Mouse (Mus musculus): Measurements from ENCODE around the gene Nr6a1. TPM values are rescaled to one million over a fixed set of nuclear protein-coding genes. Genes with fewer than 3 reads are reported as not detected.

The Nr6a1 gene
- total and polyA plus RNA-seq, 3 experiments, result 5.6 to 6.1 (median 5.8) TPM

- Histone ChIP-seq H3K9ac (ENCODE audit: insufficient read depth, low read depth) (peak overlapping the region; percentile 22), H3K27me3 (replicated peaks) (peaks cover 7% of the 10 kb centered on the region), H3K4me1 (ENCODE audit: control insufficient read depth in 1 of 2, insufficient read depth in 2 of 2) (peaks cover 0 to 17% of the 10 kb centered on the region in 2 experiments; a peak in 2 of 4 replicates), H3K4me2 (ENCODE audit: insufficient read depth, low read depth, poor library complexity, severe bottlenecking) (peak overlapping the region; percentile 95), H3K9me3 (replicated peaks; ENCODE audit: low read length) (no peaks in the 10 kb centered on the region), H3K4me3 (replicated peaks in 1 of 3; ENCODE audit: low read depth in 2 of 3, low read length in 2 of 3, poor library complexity in 1 of 3) (peak overlapping the region; percentile 73 to 87 (median 86)), H3K36me3 (replicated peaks in 1 of 2; ENCODE audit: control insufficient read depth in 1 of 2, insufficient read depth in 1 of 2, low read length in 1 of 2) (no peaks in the 10 kb centered on the region), H3K27ac (ENCODE audit: insufficient read depth, low read depth) (no peak overlapping the region), H3K79me2 (replicated peaks; ENCODE audit: control insufficient read depth, extremely low read depth, insufficient read depth, poor library complexity, severe bottlenecking) (no peaks in the 10 kb centered on the region; the same call in 1 of the 2 replicates)
- TF ChIP-seq NRF1 (IDR thresholded peaks at IDR 0.05; ENCODE audit: low read depth, low read length) (no peak), MYC (IDR thresholded peaks at IDR 0.05; ENCODE audit: low read depth, low read length) (no peak), JUND (conservative IDR thresholded peaks at IDR 0.05; ENCODE audit: low read depth, low read length) (no peak), BHLHE40 (IDR thresholded peaks at IDR 0.05; ENCODE audit: low read depth, low read length) (no peak)
- dilution Hi-C loops (cut with MboI; ENCODE audit: extremely low pct_ligation_motif_present, extremely low pct_unique_long_range_greater_than_20kb, low sequenced_read_pairs), result no loop called here
- in situ Hi-C loops (cut with MboI; ENCODE audit: low pct_ligation_motif_present, low pct_unique_long_range_greater_than_20kb, low sequenced_read_pairs), result no loop called here
- DNase-seq (ENCODE audit: extremely low read depth), result no peak
Observed at GRCm38 (mm10) chr2:38925171-38926080, 2.1 kb downstream of the Nr6a1 start.

- dilution Hi-C loops (cut with MboI; ENCODE audit: extremely low pct_ligation_motif_present, extremely low pct_unique_long_range_greater_than_20kb, low sequenced_read_pairs) (no loop called here), in situ Hi-C loops (cut with MboI; ENCODE audit: low pct_ligation_motif_present, low pct_unique_long_range_greater_than_20kb, low sequenced_read_pairs) (no loop called here)
- TF ChIP-seq ZC3H11A (IDR thresholded peaks at IDR 0.05; ENCODE audit: low read depth, low read length) (no peak), USF2 (conservative IDR thresholded peaks at IDR 0.05; ENCODE audit: low read depth, low read length) (no peak), POLR2A (IDR thresholded peaks at IDR 0.05; ENCODE audit: low read depth, low read length) (no peak), KAT2A (IDR thresholded peaks at IDR 0.05; ENCODE audit: insufficient replicate concordance, low read length) (no peak), IRF4 (IDR thresholded peaks at IDR 0.05; ENCODE audit: low read depth, low read length) (no peak), EP300 (IDR thresholded peaks at IDR 0.05; ENCODE audit: low read length) (no peak), ETS1 (conservative IDR thresholded peaks at IDR 0.05; ENCODE audit: low read depth, low read length) (no peak), MXI1 (IDR thresholded peaks at IDR 0.05; ENCODE audit: low read depth, low read length) (no peak), SIN3A (IDR thresholded peaks at IDR 0.05; ENCODE audit: low read length) (no peak), TBP (conservative IDR thresholded peaks at IDR 0.05; ENCODE audit: low read depth, low read length) (no peak), HCFC1 (IDR thresholded peaks at IDR 0.05; ENCODE audit: low read depth, low read length) (no peak), NELFE (IDR thresholded peaks at IDR 0.05; ENCODE audit: low read depth, low read length) (no peak), E2F4 (IDR thresholded peaks at IDR 0.05; ENCODE audit: insufficient replicate concordance, low read depth, low read length) (no peak), USF1 (IDR thresholded peaks at IDR 0.05; ENCODE audit: low read depth, low read length) (no peak), UBTF (IDR thresholded peaks at IDR 0.05; ENCODE audit: low read depth, low read length) (no peak), ELF1 (IDR thresholded peaks at IDR 0.05; ENCODE audit: low read depth, low read length) (no peak), TCF12 (IDR thresholded peaks at IDR 0.05; ENCODE audit: low read depth, low read length) (no peak), ZKSCAN1 (IDR thresholded peaks at IDR 0.05; ENCODE audit: borderline replicate concordance, low read depth, low read length) (no peak), MEF2A (IDR thresholded peaks at IDR 0.05; ENCODE audit: borderline replicate concordance, low read depth, low read length) (no peak), PAX5 (IDR thresholded peaks at IDR 0.05; ENCODE audit: low read length) (no peak)
- peaks cover 7% of the 10 kb centered on the region for H3K27me3 ChIP-seq (replicated peaks)
- no peaks in the 10 kb centered on the region for H3K9me3 ChIP-seq (replicated peaks; ENCODE audit: low read length)
- no peaks in the 10 kb centered on the region; the same call in 1 of the 2 replicates for H3K79me2 ChIP-seq (replicated peaks; ENCODE audit: control insufficient read depth, extremely low read depth, insufficient read depth, poor library complexity, severe bottlenecking)
- no peak for DNase-seq (ENCODE audit: extremely low read depth)
- H3K27ac ChIP-seq (ENCODE audit: insufficient read depth, low read depth), result no peak overlapping the region
- H3K4me2 ChIP-seq (ENCODE audit: insufficient read depth, low read depth, poor library complexity, severe bottlenecking), result peak overlapping the region; percentile 95; the same call in 1 of the 2 replicates
- H3K4me1 ChIP-seq (ENCODE audit: control insufficient read depth in 1 of 2, insufficient read depth in 2 of 2), result peaks cover 0 to 14% of the 10 kb centered on the region in 2 experiments; a peak in 2 of 4 replicates
- H3K9ac ChIP-seq (ENCODE audit: insufficient read depth, low read depth), result no peak overlapping the region
- no peaks in the 10 kb centered on the region for H3K36me3 ChIP-seq (replicated peaks in 1 of 2; ENCODE audit: control insufficient read depth in 1 of 2, insufficient read depth in 1 of 2, low read length in 1 of 2)
- no peak overlapping the region for H3K4me3 ChIP-seq (replicated peaks in 1 of 3; ENCODE audit: low read depth in 2 of 3, low read length in 2 of 3, poor library complexity in 1 of 3)
Observed at GRCm38 (mm10) chr2:38924571-38924970, 2.9 kb downstream of the Nr6a1 start.
